Mouse (Mus musculus): ENCODE measurements at regions not wholly inside any gene's neighbourhood (a gene's known extent, or its start where the extent isn't known, plus 50 kb on each side); places are given as distances from the start of the nearest gene placed in this dataset.

- DNase-seq, result no peak
Measured at GRCm38 (mm10) chr19:26051478-26052215, 379.4 kb downstream of the Dmrt2 start.

GRCm38 (mm10) chr19:26059668-26060067 lies 387.5 kb downstream of the Dmrt2 start:
- no peak for DNase-seq

- DNase-seq, result no peak
Measured at GRCm38 (mm10) chr19:26068553-26068952, 396.3 kb downstream of the Dmrt2 start.

GRCm38 (mm10) chr19:26069908-26070307 lies 397.7 kb downstream of the Dmrt2 start:
- DNase-seq, result no peak

- no peak for DNase-seq
Measured at GRCm38 (mm10) chr19:26088318-26088717, 416.1 kb downstream of the Dmrt2 start.

- no peak for DNase-seq
Measured at GRCm38 (mm10) chr19:26091386-26091785, 419.2 kb downstream of the Dmrt2 start.

GRCm38 (mm10) chr19:26093844-26094243 lies 421.6 kb downstream of the Dmrt2 start:
- no peak for DNase-seq

- DNase-seq, result no peak
Measured at GRCm38 (mm10) chr19:26114326-26114725, 442.1 kb downstream of the Dmrt2 start.

- no peak for DNase-seq
Measured at GRCm38 (mm10) chr19:26128423-26128822, 456.2 kb downstream of the Dmrt2 start.

GRCm38 (mm10) chr19:26134385-26134784 lies 462.2 kb downstream of the Dmrt2 start:
- DNase-seq, result no peak

GRCm38 (mm10) chr19:26135398-26136104 lies 463.3 kb downstream of the Dmrt2 start:
- no peak for DNase-seq

- no peak for DNase-seq
Measured at GRCm38 (mm10) chr19:26140647-26141046, 464.2 kb upstream of the Smarca2 start.

- no peak for DNase-seq
Measured at GRCm38 (mm10) chr19:26143539-26143938, 461.3 kb upstream of the Smarca2 start.

GRCm38 (mm10) chr19:26151216-26151615 lies 453.6 kb upstream of the Smarca2 start:
- no peak for DNase-seq

GRCm38 (mm10) chr19:26164993-26165392 lies 439.9 kb upstream of the Smarca2 start:
- no peak for DNase-seq

GRCm38 (mm10) chr19:26181774-26182173 lies 423.1 kb upstream of the Smarca2 start:
- no peak for DNase-seq

- no peak for DNase-seq
Measured at GRCm38 (mm10) chr19:26185012-26185411, 419.8 kb upstream of the Smarca2 start.

- DNase-seq, result no peak
Measured at GRCm38 (mm10) chr19:26190803-26191202, 414.0 kb upstream of the Smarca2 start.

- no peak for DNase-seq
Measured at GRCm38 (mm10) chr19:26193664-26194063, 411.2 kb upstream of the Smarca2 start.

- no peak for DNase-seq
Measured at GRCm38 (mm10) chr19:26208760-26209159, 396.1 kb upstream of the Smarca2 start.

- DNase-seq, result no peak
Measured at GRCm38 (mm10) chr19:26234539-26234938, 370.3 kb upstream of the Smarca2 start.

- no peak for DNase-seq
Measured at GRCm38 (mm10) chr19:26244067-26244466, 360.8 kb upstream of the Smarca2 start.

- DNase-seq, result no peak
Measured at GRCm38 (mm10) chr19:26249751-26250150, 355.1 kb upstream of the Smarca2 start.

GRCm38 (mm10) chr19:26258677-26259076 lies 346.2 kb upstream of the Smarca2 start:
- DNase-seq, result no peak

Measured in cerebellum, adult 9-11 months (tissue).